Mouse (Mus musculus) stomach, embryonic 14.5 days (tissue): ENCODE measurements around the gene Olfr1369-ps1. TPM values are rescaled to one million over a fixed set of nuclear protein-coding genes. Genes with fewer than 3 reads are reported as not detected.
"Not testable (repeated sequence)": the region's sequence is repeated elsewhere in the genome, so short reads cannot be mapped to it uniquely, and the experiment has no call there.

Experiments
- ATAC-seq: fragments of 200-750 bp; cut with Nextera tagmentation; 2 replicates; pipeline ENCODE4 v1.8.0; 2017; ENCODE audit warnings: low read depth, moderate TSS enrichment; ENCODE audit not compliant: insufficient number of reproducible peaks, insufficient read depth, low FRiP score
- H3K27ac ChIP-seq: fragments of 300-500 bp; sonication (generic); 2 replicates; pipeline ENCODE4 v1.5.1; 2014; ENCODE audit warnings: mild to moderate bottlenecking, low read length, moderate library complexity, mixed read lengths
- H3K27me3 ChIP-seq: fragments of 300-500 bp; sonication (generic); 2 replicates; pipeline ENCODE4 v1.6.1; 2014; ENCODE audit warnings: low read length, control low read depth, mixed read lengths; ENCODE audit not compliant: control insufficient read depth, insufficient read depth
- H3K36me3 ChIP-seq: fragments of 300-500 bp; sonication (generic); 2 replicates; pipeline ENCODE4 v1.6.1; 2014; ENCODE audit warnings: mild to moderate bottlenecking, control low read depth, low read length, moderate library complexity, mixed read lengths; ENCODE audit not compliant: control insufficient read depth, insufficient read depth
- H3K4me1 ChIP-seq: fragments of 300-500 bp; sonication (generic); 2 replicates; pipeline ENCODE4 v1.6.1; 2014; ENCODE audit warnings: low read length, control low read depth, mixed read lengths; ENCODE audit not compliant: control insufficient read depth, insufficient read depth
- H3K4me2 ChIP-seq: fragments of 300-500 bp; sonication (generic); replicated peaks from 2 replicates; pipeline ENCODE4 v1.6.1; 2014; ENCODE audit warnings: low read depth, low read length, control low read depth
- H3K4me3 ChIP-seq: fragments of 300-500 bp; sonication (generic); 2 replicates; pipeline ENCODE4 v1.5.1; 2014; ENCODE audit warnings: low read depth, low read length, control low read depth
- H3K9ac ChIP-seq: fragments of 300-500 bp; sonication (generic); replicated peaks from 2 replicates; pipeline ENCODE4 v1.6.1; 2014; ENCODE audit warnings: low read depth, mild to moderate bottlenecking, control low read depth, low read length, moderate library complexity, mixed read lengths
- H3K9me3 ChIP-seq: fragments of 300-500 bp; sonication (generic); 2 replicates; pipeline ENCODE4 v1.6.1; 2016; ENCODE audit warnings: low read depth, low read length, control low read depth; ENCODE audit not compliant: control insufficient read depth
- WGBS: fragments of 180-500 bp; shearing (Covaris S2); extraction: QIAGEN DNeasy Blood & Tissue Kit; methylation state at CpG from one replicate; pipeline ENCODE4 v1.1.7; 2014; 5-methylcytosine and 5-hydroxymethylcytosine counted together
- polyA plus RNA-seq: library from polyadenylated mRNA; unstranded; fragments of >200 nt; fragmentation: Nextera tagmentation; extraction: Ambion mirVana; gene quantifications from 2 replicates; pipeline ENCODE4 v1.2.1, GENCODE M21; 2014

Olfr1369-ps1 gene
- not detected in 2 replicates for polyA plus RNA-seq

GRCm38 (mm10) chr13:21111183-21111582 lies at the start of gene Olfr1369-ps1:
Gene Olfr1369-ps1, plus strand, starts transcription at chr13:21111483.
- H3K4me1 ChIP-seq, H3K36me3 ChIP-seq, H3K4me2 ChIP-seq, H3K9me3 ChIP-seq, H3K4me3 ChIP-seq, H3K27ac ChIP-seq, H3K9ac ChIP-seq, ATAC-seq, H3K27me3 ChIP-seq: not testable (repeated sequence)
- 78% methylated on average over 3 of the region's 3 CpGs for WGBS

GRCm38 (mm10) chr13:21066021-21066420 lies 45.3 kb upstream of the Olfr1369-ps1 start:
- no peak for ATAC-seq
- no peak overlapping the region for H3K27ac ChIP-seq
- 74% methylated on average over 2 of the region's 2 CpGs for WGBS

GRCm38 (mm10) chr13:21074847-21075246 lies 36.4 kb upstream of the Olfr1369-ps1 start, which contains the start of gene Olfr1370:
Gene Olfr1370, minus strand, starts transcription at chr13:21074947.
- Histone ChIP-seq H3K36me3 (no peaks in the 10 kb centered on the region), H3K9me3 (no peaks in the 10 kb centered on the region), H3K9ac (no peak within 1 kb of the TSS), H3K27me3 (no peaks in the 10 kb centered on the region), H3K4me1 (no peaks in the 10 kb centered on the region), H3K4me3 (no peak within 1 kb of the TSS), H3K4me2 (no peak within 1 kb of the TSS), H3K27ac (no peak within 1 kb of the TSS)
- ATAC-seq = no peak
- 74% methylated on average over 3 of the region's 3 CpGs for WGBS

More at GRCm38 (mm10) chr13:21066021-21066420, 45.3 kb upstream of the Olfr1369-ps1 start:
- Histone ChIP-seq H3K4me1 (no peaks in the 10 kb centered on the region), H3K27me3 (no peaks in the 10 kb centered on the region), H3K4me2 (no peak overlapping the region), H3K36me3 (no peaks in the 10 kb centered on the region), H3K4me3 (no peak overlapping the region), H3K9ac (no peak overlapping the region), H3K9me3 (no peaks in the 10 kb centered on the region)

GRCm38 (mm10) chr13:21082686-21083085 lies 28.6 kb upstream of the Olfr1369-ps1 start:
- H3K36me3 ChIP-seq = no peaks in the 10 kb centered on the region
- no peak overlapping the region for H3K4me3 ChIP-seq
- no peak overlapping the region for H3K4me2 ChIP-seq
- no peaks in the 10 kb centered on the region for H3K4me1 ChIP-seq
- no peaks in the 10 kb centered on the region for H3K9me3 ChIP-seq
- no peak overlapping the region for H3K27ac ChIP-seq
- 74% methylated on average over 2 of the region's 2 CpGs for WGBS
- H3K9ac ChIP-seq = no peak overlapping the region
- ATAC-seq = no peak
- H3K27me3 ChIP-seq = no peaks in the 10 kb centered on the region

GRCm38 (mm10) chr13:21109759-21110158 lies 1.5 kb upstream of the Olfr1369-ps1 start:
- H3K4me3 ChIP-seq = no peak overlapping the region
- no peaks in the 10 kb centered on the region for H3K4me1 ChIP-seq
- no peak overlapping the region for H3K9ac ChIP-seq
- 90% methylated on average over 3 of the region's 3 CpGs for WGBS
- no peaks in the 10 kb centered on the region for H3K9me3 ChIP-seq
- H3K27me3 ChIP-seq = no peaks in the 10 kb centered on the region
- no peaks in the 10 kb centered on the region for H3K36me3 ChIP-seq
- no peak overlapping the region for H3K4me2 ChIP-seq
- ATAC-seq = peak; percentile 10; the same call in 1 of the 2 replicates
- no peak overlapping the region for H3K27ac ChIP-seq

GRCm38 (mm10) chr13:21110441-21110840 lies 842 bp upstream of the Olfr1369-ps1 start:
- no peaks in the 10 kb centered on the region for H3K4me1 ChIP-seq
- ATAC-seq = no peak
- H3K4me3 ChIP-seq = no peak overlapping the region
- H3K4me2 ChIP-seq = no peak overlapping the region
- no peaks in the 10 kb centered on the region for H3K27me3 ChIP-seq
- H3K9ac ChIP-seq = no peak overlapping the region
- no peaks in the 10 kb centered on the region for H3K9me3 ChIP-seq
- no peak overlapping the region for H3K27ac ChIP-seq
- WGBS = 93% methylated on average over 6 of the region's 6 CpGs
- H3K36me3 ChIP-seq = no peaks in the 10 kb centered on the region

- Histone ChIP-seq H3K9ac (no peak overlapping the region), H3K4me2 (no peak overlapping the region), H3K36me3 (no peaks in the 10 kb centered on the region), H3K27me3 (no peaks in the 10 kb centered on the region), H3K27ac (no peak overlapping the region), H3K4me1 (no peaks in the 10 kb centered on the region), H3K4me3 (no peak overlapping the region), H3K9me3 (no peaks in the 10 kb centered on the region)
- WGBS = 75% methylated on average over 4 of the region's 4 CpGs
- no peak for ATAC-seq
These were observed 2.8 kb downstream of the Olfr1369-ps1 start for GRCm38 (mm10) chr13:21114121-21114520.

GRCm38 (mm10) chr13:21129339-21129738 lies 18.1 kb downstream of the Olfr1369-ps1 start, which contains the start of gene Olfr263:
Gene Olfr263, plus strand, starts transcription at chr13:21129639.
- H3K4me2 ChIP-seq, H3K4me1 ChIP-seq, ATAC-seq, H3K9ac ChIP-seq, H3K9me3 ChIP-seq, H3K4me3 ChIP-seq, H3K27me3 ChIP-seq, H3K36me3 ChIP-seq, H3K27ac ChIP-seq: not testable (repeated sequence)
- WGBS = 72% methylated on average over 3 of the region's 3 CpGs

- H3K9ac ChIP-seq = no peak overlapping the region
- no peaks in the 10 kb centered on the region for H3K4me1 ChIP-seq
- no peak overlapping the region for H3K4me3 ChIP-seq
- no peak overlapping the region for H3K27ac ChIP-seq
- no peak overlapping the region for H3K4me2 ChIP-seq
- no peaks in the 10 kb centered on the region for H3K36me3 ChIP-seq
- ATAC-seq = no peak
- no peaks in the 10 kb centered on the region for H3K27me3 ChIP-seq
- 28% methylated on average over 8 of the region's 8 CpGs for WGBS
- H3K9me3 ChIP-seq = no peaks in the 10 kb centered on the region
These were observed 31.1 kb downstream of the Olfr1369-ps1 start for GRCm38 (mm10) chr13:21142421-21142820.
